Mouse (Mus musculus): ENCODE results near the gene Jsrp1.
A peak's percentile ranks its signal among the peaks of the same experiment; 100 is the strongest.

Gene Jsrp1

DNA sequence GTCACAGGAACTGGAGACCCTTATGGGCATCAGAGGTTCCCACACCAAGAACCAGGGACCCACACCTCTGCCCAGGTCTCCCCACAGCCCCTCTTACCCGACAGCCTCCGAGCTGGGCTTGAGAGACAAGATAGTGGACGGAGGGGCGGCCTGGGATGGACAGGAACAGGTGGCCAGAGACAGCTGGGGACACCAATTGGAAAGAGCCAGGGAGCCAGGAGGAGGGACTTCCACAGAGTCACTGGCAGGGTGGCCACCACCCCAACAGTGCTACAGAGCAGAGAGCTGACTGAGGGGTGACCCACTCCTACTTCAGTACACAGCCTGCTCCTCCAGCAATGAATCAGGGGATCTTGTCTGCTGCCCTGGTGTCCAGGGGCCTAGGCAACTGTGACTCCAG lies at the start of gene Jsrp1:
Gene Jsrp1, minus strand, starts transcription at position 133 of the 400 bp plus-strand sequence.
- no peak for DNase-seq (ENCODE audit: low spot score in 2 of 2)

DNA sequence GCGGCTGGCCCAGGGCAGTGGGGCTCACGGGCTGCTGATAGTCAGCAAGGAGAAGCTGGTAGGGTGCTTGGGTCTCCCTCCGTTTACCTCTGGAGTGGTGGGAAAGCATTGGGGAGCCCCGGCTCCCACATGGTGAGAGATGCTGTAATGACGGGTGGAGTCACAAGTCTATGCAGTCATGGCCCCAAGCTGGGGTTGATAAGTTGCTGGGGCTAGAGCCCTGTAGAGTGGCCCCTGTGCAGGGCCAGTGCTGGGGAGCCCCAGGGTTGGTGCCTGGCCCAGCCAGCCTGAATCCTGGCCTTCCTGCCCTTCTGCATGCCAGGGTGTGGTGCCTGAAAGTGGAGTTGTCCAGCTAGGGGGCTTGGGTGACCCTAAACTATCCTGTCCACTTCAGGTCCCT lies 49.0 kb upstream of the Jsrp1 start:
- DNase-seq (ENCODE audit: low spot score in 2 of 2) = no peak

DNA sequence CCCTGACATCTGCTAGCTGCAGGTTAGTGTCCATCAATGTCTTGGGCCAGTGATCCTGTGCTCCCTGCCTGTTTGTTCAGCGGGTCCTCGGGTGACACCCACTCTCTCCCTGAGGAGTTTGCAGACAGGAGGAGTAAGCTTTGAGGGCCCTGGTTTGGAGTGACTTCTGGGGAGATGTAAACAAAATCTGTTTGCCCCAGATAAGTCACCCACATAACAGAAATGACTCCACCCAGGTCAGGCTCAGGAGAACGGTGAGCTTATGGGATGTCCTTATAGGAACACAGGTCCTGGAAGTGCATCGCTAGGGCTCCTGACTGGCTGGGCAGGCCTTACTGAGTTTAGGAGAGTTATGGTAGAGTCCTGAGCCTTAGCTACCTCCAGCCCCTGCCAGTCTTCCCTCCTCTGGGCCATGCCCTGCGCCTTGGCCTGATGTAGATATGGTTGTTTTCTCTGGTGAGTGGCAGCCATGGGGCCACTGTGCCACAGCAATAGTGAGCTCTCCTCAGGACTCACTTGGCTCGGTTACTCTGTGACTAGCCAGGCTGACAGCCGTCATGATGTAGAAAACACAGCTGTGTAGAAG lies 45.1 kb upstream of the Jsrp1 start:
- DNase-seq (ENCODE audit: low spot score in 2 of 2) = no peak

DNA sequence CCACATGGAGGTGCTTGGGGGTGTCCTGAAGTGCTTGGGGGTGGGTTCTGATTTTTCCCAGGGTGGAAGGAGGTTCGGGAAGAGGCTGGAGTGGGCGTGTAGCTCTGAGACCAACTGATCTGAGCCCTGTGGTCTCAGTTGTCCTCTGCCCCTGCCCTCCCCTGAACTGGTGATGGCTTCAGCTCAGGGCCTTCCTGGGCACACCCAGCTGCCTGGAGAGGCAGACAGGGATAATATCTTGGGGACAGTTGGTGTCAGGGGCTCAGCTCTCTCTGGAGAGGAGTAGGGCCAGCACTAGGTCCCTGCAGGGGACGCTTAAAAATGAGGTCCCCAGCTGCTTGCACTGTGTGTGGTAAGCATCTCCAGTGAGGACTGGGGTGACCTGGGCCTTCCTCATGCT lies 44.5 kb upstream of the Jsrp1 start:
- no peak for DNase-seq (ENCODE audit: low spot score in 2 of 2)

DNA sequence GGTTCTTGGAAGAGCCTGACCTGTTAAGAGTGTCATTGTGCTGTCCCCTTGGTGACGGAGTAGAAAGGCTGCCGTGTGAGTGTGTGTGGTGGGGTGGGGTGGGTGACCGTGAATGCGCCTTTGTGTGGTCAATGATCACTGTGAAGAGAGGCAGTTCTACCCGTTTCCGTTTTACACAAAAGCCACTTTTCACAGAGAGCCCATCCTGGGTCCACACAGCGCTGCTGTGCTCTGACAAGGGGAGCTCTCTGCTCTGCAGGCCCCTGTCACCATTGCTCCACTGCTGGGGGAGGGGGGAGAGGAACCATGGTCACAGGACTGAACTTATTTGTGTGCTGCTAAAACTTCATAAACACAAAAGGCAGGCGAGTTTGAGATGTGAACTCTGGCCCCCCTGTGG lies 44.1 kb upstream of the Jsrp1 start:
- DNase-seq (ENCODE audit: low spot score in 2 of 2) = no peak

DNA sequence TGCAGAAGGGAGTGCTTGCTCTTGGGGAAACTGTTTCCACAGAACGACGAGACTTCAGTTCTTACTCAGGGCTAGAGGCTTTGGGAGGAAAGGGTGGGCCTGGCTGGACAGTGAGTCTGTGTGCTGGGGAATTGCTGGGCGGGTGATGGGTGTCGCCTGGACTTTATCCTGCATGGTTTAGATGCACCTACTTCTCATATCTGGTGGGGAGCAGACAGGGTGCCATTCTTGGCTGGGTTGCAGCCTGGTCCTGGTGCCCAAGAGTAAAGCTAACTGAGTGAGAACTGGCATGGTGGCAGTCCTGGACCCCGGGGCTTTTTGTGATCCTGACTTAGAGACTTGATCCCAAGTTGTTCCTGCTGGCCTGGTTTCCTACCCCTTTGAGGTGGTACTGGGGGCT lies 43.6 kb upstream of the Jsrp1 start:
- no peak for DNase-seq (ENCODE audit: low spot score in 2 of 2)

DNA sequence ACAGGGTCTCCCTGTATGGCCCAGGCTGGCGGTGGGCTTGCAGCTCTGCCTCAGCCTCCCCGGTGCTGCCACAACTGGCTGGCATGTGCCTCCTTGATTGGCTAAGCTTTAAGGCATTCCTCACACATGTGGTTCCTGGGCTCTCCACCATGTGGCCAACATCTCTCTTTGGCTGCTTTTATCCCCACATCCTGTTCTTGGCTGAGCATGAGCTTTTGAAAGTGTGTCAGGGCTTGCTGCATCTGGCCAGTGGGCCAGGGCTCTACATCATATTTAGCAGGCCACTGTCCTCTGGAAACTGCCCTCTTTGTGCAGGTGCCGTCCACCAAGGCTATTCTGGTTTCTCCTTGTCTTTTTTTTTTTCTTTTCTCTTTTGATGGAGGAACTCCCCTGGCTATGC lies 43.0 kb upstream of the Jsrp1 start:
- DNase-seq (ENCODE audit: low spot score in 2 of 2) = no peak

DNA sequence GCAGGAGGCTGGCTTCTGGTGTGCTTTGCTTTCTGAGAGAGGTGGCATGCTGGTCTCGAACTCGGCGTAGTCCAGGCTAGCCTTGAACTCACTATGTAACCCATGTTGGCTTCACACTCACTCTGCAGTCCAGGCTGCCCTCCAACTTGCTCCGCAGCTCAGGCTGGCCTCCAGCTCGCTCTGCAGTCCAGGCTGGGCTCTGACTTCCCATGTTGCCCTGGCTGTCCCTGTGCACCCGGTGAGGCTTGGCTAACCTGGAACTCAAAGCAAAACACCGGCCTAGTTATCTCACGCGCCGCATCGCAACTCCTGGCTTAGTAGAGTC lies 42.4 kb upstream of the Jsrp1 start:
- DNase-seq (ENCODE audit: low spot score in 2 of 2) = no peak

DNA sequence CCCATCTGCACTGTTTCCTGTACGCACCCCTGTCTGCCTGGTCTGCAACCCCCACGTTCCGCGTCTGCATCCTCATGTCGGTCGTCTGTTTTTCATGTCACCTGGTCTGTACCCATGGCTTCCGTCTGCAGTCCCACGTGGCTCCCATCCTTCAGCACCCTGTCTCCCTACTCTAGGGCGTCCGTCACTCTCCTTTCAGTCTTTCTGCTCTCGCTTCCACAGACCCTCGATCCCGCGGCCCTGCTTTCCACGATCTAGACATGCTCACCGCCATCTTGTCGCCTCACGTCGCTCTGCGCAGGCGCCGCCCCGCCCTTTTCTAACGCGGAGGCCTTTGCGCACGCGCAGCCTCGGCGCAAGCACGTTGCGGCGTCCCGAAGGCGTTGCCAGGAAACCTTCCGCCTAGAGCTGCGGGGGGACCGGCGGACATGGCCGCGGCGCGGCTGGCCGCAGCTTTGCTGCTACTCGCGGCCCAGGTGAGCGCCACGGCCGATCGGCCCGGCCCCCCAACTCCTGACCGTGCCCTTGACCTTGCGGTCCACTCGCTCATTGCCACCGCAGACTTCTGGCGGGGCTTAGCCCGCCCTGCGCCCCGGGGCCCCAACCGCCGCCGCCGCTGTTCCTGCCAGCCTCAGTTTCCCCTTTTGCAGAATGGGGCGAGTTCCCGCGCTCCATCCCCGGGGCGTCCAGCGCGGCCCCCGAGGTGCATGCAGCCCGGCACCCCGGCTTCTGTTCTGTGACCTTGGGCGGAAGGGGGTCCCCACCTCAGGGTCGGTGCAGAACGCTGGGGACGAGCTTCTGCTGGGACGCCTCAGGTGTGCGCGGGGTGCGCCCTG lies 41.8 kb upstream of the Jsrp1 start, which contains the start of the genes Lsm7 and Sppl2b:
Gene Lsm7, minus strand, starts transcription at position 297 of the 836 bp plus-strand sequence.
Gene Sppl2b, plus strand, starts transcription at position 363 of the 836 bp plus-strand sequence.
- DNase-seq (ENCODE audit: low spot score in 2 of 2) = peak; percentile 93 to 97

DNA sequence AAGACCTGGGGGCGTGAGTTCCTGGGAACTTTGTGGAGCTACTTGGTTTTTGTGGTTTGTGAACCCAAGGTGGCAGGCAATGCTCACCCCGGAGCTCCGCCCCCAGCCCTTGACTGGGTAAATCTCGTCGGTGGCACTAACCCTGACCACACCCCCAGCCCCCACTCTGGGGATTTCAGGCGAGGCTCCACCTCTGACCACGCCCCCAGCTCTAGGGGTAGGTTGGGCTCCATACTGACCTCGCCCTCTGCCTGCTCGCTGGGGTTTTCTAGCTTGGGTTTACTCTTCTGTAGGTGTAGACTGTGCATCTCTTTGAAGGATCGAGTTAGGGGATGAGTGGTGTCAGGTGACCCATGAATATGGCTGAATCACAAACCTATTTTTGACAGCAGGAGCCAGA lies 35.3 kb upstream of the Jsrp1 start:
- no peak for DNase-seq (ENCODE audit: low spot score in 2 of 2)

DNA sequence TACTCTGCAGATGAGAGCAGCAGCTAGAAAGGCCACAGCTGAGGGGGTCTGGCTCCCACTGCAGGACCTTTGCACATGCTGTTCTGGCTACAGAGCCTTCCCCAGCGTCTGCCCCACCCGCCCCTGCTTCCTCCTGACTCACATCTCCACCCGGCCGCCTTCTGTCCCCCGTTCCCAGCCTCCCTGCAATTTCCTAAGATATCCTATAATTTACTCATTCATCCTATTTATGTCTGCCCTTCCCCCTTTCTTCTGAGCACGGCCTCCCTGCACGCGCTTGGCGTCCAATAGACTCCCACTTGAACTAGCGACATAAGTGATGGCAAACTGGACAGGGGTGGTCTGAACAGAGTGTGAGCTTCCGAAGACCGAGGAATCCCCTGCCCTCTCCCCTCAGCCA lies 32.4 kb upstream of the Jsrp1 start:
- DNase-seq (ENCODE audit: low spot score in 2 of 2) = no peak

DNA sequence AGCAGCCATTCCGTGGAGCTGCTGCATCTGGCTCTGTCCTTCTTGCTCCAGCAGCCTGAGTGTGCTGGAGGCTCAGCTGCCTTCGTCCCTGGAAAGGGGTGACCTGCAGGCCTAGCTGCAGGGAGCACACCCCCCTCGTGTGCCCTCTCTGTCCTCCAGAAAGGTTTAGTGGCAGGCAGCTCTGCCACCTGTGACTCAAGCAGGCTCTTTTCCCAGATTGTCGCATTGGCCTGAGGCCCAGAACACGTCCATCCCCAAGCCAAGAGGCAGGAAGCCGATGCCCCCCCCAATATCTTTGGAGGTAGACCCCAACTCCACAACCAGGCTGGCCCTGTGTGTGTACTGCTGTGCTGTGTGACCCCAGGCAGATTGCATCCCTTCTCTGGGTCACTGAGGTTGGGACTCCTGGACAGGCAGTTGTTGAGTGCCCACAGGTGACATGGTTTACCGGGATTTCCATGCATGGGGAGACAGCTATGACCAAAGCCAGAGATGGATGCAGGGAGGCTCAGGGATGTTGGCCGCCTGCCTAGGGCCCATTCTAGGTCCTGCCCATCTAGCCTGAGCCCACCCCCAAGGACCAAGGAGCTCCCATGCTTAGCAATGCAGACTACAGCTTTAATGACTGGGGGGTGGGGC lies 31.9 kb upstream of the Jsrp1 start:
- DNase-seq (ENCODE audit: low spot score in 2 of 2) = no peak

DNA sequence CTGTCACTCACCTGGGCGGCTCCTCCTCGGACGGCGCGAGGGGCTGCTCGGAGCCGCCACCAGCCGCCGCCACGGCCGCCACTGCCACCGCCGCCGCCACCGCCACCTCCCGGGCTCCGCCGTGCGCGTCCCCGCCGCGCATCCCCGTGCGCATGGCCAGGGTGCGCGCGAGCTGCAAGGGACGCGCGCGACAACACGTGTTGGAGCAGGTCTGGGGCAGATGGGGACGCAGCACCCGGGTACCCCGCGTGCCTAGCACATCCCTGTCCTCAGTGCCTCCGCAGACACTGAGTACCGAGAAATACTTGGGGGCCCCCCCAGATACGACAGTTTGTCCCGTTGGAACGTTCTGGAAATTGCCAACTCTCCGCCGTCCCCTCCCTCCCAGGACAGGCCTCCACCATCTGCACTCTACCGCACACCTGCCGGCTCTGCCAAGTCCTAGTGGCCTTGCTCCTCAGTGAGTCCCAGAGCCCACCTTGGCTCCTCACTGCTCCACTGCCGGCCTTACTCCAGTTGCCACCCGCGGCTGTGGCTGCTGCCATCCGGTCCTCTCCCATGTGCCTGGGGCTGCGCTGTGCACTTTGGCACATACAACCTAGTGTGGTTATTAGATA lies 30.7 kb upstream of the Jsrp1 start, which contains the start of gene Lingo3:
Gene Lingo3, minus strand, starts transcription at position 109 of the 617 bp plus-strand sequence.
- peak in 1 of 2 experiments; percentile 36 for DNase-seq (ENCODE audit: low spot score in 2 of 2)

DNA sequence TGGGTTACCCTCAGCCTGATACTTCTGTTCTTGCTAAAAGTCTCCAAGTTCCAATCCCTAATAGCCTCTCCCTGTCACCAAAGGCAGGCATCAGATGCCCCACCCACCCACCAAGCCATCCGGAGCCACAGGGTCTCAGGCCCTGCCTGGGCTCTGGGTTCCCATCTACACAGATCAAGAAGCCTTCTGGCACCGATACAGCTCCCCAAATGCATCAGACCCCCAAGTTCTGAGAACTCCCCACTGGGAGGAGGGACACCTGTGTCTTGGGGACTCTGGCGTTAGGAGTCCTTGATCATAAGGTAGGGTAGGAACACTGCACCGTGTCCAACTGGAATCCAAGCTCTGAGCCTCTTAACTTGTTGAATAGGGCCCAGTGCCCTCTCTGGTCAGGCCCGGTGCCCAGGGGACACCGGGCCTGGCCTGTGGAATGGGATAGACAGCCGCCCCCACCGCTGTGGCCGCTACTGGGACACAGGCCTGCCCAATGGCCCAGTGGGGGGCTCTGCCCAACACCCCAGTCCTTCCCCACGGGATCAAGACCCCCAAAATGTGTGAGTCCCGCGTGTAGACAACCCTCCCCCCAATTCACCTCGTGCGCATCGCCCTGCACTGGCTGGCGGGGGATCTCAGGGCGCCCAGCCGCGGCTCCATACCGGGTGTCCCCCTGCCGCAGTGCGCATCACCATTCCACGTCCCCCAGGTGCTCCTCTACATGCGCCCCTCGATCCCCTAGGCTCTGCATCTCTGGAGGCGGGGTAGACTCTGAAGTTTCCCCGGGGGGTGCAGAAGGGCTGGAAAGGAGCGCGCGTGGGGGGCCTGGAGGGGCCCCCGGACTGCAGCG lies 30.0 kb upstream of the Jsrp1 start:
- no peak for DNase-seq (ENCODE audit: low spot score in 2 of 2)

DNA sequence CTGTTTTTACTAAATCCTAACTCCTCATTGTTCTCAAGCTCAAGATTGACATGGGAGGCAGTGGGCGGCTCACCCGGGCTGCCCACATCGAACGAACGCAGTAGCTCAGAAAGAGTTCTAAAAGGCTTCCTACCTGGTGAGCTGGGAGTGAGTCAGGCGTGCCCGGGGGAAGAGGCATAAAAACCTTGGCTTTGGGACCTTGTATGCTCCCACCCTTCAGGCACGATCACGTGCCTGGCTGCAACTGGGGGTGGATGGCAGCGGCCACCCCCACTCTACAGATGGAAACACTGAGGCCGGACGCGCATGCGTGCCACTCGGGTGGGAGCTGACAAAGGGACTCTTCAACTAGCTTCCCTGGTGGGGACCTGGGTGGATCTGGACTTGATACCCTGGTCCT lies 29.0 kb upstream of the Jsrp1 start:
- DNase-seq (ENCODE audit: low spot score in 2 of 2) = peak in 1 of 2 experiments; percentile 49

DNA sequence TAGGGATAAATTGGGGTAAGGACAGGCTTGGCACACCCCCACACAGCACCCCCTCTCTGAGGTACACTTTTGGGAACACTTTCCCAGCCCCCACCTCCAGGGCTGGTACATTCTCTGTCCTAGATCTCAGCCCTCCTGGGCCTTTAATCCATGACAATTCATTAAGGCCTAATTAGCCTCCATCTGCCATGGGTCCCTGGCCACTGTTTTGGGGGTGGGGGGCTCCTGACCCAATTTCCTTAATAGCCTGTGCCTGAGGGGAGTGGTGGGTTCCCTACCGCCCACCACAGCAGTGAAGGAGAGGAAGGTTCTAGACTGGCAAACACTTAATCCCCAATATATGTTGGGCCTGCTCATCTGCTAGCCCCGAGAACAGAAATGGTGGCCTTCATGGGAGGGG lies 28.4 kb upstream of the Jsrp1 start:
- DNase-seq (ENCODE audit: low spot score in 2 of 2) = no peak

DNA sequence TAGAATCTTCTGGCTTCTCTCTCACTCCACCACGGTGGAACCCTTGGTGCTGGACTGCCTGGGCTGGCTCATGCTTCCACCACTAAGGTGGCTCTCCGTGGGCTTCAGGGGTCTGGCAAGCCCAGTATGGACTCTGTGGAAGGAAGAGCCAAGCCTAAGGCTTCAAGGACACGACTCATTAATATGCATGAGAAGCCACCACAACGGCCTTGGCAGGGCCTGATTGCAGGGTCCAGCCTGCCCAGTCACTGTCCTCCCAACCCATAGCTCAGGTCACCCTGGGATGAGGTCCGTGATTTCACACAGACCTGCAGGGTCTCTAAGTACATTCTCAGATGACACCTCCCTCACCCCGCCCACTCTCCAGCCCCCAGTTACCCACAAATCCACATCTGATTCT lies 26.6 kb upstream of the Jsrp1 start:
- no peak for DNase-seq (ENCODE audit: low spot score in 2 of 2)

DNA sequence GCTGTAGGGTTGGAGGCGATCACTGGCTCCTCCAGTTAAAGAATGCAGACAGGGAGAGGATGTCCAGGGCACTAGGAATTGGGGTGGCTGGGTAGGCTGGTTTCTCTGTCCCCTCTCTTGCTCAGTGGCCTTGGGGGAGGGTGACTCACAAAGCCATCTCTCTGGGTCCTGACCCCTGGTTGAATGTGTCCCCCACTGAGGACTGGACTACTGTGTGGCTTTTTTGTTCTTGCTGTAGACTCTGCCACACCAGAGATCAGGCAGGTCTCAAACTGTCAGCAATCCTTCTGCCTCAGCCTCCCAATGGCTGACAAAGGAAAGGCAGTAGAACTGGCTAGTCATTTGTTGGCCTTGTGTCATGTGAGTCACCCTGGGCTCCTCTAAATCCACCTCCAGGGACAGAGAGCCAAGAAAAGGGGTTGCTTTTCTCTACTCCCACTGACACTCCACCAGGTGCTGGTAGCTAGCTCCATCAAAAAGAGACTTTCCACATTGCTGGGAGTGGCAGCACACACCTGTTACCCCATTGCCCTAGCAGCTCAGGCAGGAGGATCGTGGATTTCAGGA lies 25.1 kb upstream of the Jsrp1 start:
- no peak for DNase-seq (ENCODE audit: low spot score in 2 of 2)

DNA sequence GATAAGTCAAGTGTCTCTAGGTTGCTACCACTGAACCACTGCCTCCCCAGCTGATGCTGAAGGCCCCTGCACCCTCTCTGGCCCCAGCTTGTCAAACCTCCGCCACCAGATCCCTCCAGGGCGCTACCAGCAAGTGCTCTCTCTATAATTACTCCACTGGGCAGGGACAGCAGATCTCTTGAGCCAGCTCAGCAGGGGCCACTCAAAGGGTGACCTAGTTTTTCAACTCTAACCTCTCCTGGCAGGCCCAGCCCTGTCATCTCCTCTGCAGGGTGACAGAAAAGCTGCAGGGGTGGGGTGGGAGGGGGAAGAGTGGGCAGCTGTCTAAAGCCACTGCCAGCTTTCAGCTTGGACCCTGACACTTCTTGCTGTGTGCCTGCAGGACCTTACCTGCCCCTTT lies 24.5 kb upstream of the Jsrp1 start:
- DNase-seq (ENCODE audit: low spot score in 2 of 2) = no peak

DNA sequence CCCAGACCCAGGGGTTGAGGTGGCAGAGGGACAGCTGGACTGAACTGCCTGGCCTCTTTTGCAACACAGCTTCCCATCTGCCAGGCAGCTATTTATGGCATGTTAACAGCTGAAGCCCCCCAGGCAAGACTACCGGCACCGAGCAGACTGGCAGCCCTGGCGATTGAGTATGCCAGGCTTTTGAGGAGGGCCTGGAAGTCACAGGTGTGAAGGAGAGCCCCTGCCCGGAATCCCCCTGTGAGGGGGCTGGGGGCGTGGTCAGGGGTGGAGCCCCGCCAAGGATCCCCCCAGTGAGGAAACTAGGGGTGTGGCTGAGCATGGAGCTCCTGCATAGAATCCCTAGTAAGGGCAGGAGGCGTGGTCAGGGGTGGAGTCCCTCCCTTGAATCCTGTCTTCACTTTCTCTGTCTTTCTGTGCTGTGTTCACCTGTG lies 23.7 kb upstream of the Jsrp1 start:
- no peak for DNase-seq (ENCODE audit: low spot score in 2 of 2)

DNA sequence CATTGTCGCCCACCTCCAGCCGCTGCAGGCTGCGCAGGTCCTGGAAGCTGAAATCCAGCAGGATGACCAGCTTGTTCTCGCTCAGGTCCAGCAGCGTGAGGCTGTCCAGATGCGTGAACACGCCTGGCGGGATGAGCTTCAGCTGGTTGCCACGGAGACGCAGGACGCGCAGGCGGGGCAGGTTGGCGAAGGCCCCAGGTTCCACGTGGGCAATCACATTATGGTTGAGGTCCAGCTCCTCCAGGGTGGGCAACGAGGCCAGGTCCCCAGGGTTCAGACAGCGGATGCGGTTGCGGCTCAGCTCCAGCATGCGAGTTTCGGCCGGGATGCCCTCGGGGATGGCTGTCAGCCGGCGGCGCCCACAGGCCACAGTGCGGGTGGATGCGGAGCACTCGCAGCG lies 22.3 kb upstream of the Jsrp1 start:
- DNase-seq (ENCODE audit: low spot score in 2 of 2) = no peak

Data from frontal cortex, postnatal 25 days (tissue).